Mouse (Mus musculus) heart, adult 8-10 months (tissue): ENCODE data around the gene Olfr683. TPM values are rescaled to one million over a fixed set of nuclear protein-coding genes. Genes with fewer than 3 reads are reported as not detected.
A peak's percentile ranks its signal among the peaks of the same experiment; 100 is the strongest.
"Not testable (repeated sequence)": the region's sequence is repeated elsewhere in the genome, so short reads cannot be mapped to it uniquely, and the experiment has no call there.

Experiments
- DNase-seq: peaks from one replicate; pipeline ENCODE4 v3.0.0; 2022; ENCODE audit warnings: low spot score
- total RNA-seq, 4 experiments: library from RNA; stranded (reverse); gene quantifications; 2 replicates each; pipeline ENCODE4 v1.2.4; 2022

Olfr683 gene
- not detected for total RNA-seq

GRCm38 (mm10) chr7:105146912-105147311 is at the start of gene Olfr683:
Gene Olfr683, minus strand, starts transcription at chr7:105147012.
- no peak for DNase-seq

GRCm38 (mm10) chr7:105185912-105186311 is 39.1 kb upstream of the Olfr683 start, which contains the start of gene Olfr685:
Gene Olfr685, minus strand, starts transcription at chr7:105186012.
- DNase-seq: no peak

GRCm38 (mm10) chr7:105170773-105171172 is 24.0 kb upstream of the Olfr683 start:
- peak; percentile 1 for DNase-seq

- DNase-seq: no peak
Measured at GRCm38 (mm10) chr7:105163553-105163952, 16.7 kb upstream of the Olfr683 start, which contains the start of gene Olfr684. Gene Olfr684, minus strand, starts transcription at chr7:105163653.

- DNase-seq: no peak
Measured at GRCm38 (mm10) chr7:105141275-105141674, 5.5 kb downstream of the Olfr683 start.

GRCm38 (mm10) chr7:105116536-105116935 is 30.3 kb downstream of the Olfr683 start, which contains the start of gene Olfr681:
Gene Olfr681, plus strand, starts transcription at chr7:105116836.
- no peak for DNase-seq

GRCm38 (mm10) chr7:105092717-105093116 is 54.1 kb downstream of the Olfr683 start, which contains the start of gene Olfr680-ps1:
Gene Olfr680-ps1, minus strand, starts transcription at chr7:105092817.
- not testable (repeated sequence) for DNase-seq

Other genes with a start within 250 kb of the Olfr683 start
- gene Olfr667, start 225.5 kb downstream of the Olfr683 start, total RNA-seq: not detected
- not detected for gene Olfr668, start 219.0 kb downstream of the Olfr683 start, total RNA-seq
- gene Olfr669, start 212.8 kb downstream of the Olfr683 start, total RNA-seq: not detected
- gene Olfr670, start 184.4 kb downstream of the Olfr683 start, total RNA-seq: not detected
- not detected for gene Olfr671, start 167.9 kb downstream of the Olfr683 start, total RNA-seq
- not detected for gene Olfr672, start 145.0 kb downstream of the Olfr683 start, total RNA-seq
- gene Olfr675, start 118.6 kb downstream of the Olfr683 start, total RNA-seq: not detected
- gene Olfr676, start 114.3 kb downstream of the Olfr683 start, total RNA-seq: not detected
- gene Olfr677, start 95.6 kb downstream of the Olfr683 start, total RNA-seq: not detected
- not detected for gene Olfr678, start 82.5 kb downstream of the Olfr683 start, total RNA-seq
- gene Olfr679, start 65.8 kb downstream of the Olfr683 start, total RNA-seq: not detected
- gene Olfr680-ps1, start 54.2 kb downstream of the Olfr683 start, total RNA-seq: not detected
- gene Olfr681, start 30.2 kb downstream of the Olfr683 start, total RNA-seq: not detected
- gene Olfr684, start 16.6 kb upstream of the Olfr683 start, total RNA-seq: not detected
- gene Olfr685, start 39.0 kb upstream of the Olfr683 start, total RNA-seq: not detected
- gene Olfr686, start 60.5 kb upstream of the Olfr683 start, total RNA-seq: not detected
- not detected for gene Olfr688, start 141.1 kb upstream of the Olfr683 start, total RNA-seq
- not detected for gene Olfr689, start 164.2 kb upstream of the Olfr683 start, total RNA-seq
- under 1 TPM in 1 of 4 experiments, not detected in 3; 0.12 TPM for gene Olfr690, start 187.1 kb upstream of the Olfr683 start, total RNA-seq
- gene Olfr691, start 195.3 kb upstream of the Olfr683 start, total RNA-seq: not detected
- not detected for gene Olfr692, start 221.2 kb upstream of the Olfr683 start, total RNA-seq
- gene Gm5901, start 228.0 kb upstream of the Olfr683 start, total RNA-seq: not detected